Comparison of ENCODE assay signal across 8 mouse cellular contexts in genomic region chr1:57852562-57853271, GRCm38 (mm10).
DNase-seq lines count a peak whose midpoint lies in the region; ATAC-seq lines count a peak whose summit lies in the region.

No protein-coding gene starts in this region.

- 70% methylated on average over 12 of the region's 12 CpGs for WGBS in forebrain, embryonic 16.5 days
- WGBS in forebrain, embryonic 13.5 days, result 92% methylated on average over 12 of the region's 12 CpGs
- 56% methylated on average over 12 of the region's 12 CpGs for WGBS in heart, embryonic 11.5 days (ENCODE audit: insufficient replicate concordance)

- H3K36me3 ChIP-seq in forebrain, embryonic 16.5 days (ENCODE audit: control insufficient read depth, insufficient read depth), result no peaks in the 10 kb centered on the region
- no peaks in the 10 kb centered on the region for H3K36me3 ChIP-seq in forebrain, embryonic 13.5 days (ENCODE audit: poor library complexity, severe bottlenecking)
- no peaks in the 10 kb centered on the region for H3K36me3 ChIP-seq in heart, embryonic 11.5 days (ENCODE audit: control insufficient read depth, insufficient read depth, low read length)

- H3K4me2 ChIP-seq in forebrain, embryonic 16.5 days (ENCODE audit: low read length), result no peak overlapping the region
- no peak overlapping the region for H3K4me2 ChIP-seq in forebrain, embryonic 13.5 days
- H3K4me2 ChIP-seq in heart, embryonic 11.5 days, result peak overlapping the region; percentile 11; the same call in 1 of the 2 replicates

- H3K9ac ChIP-seq in forebrain, embryonic 16.5 days (replicated peaks; ENCODE audit: low read depth, low read length), result no peak overlapping the region
- no peak overlapping the region for H3K9ac ChIP-seq in forebrain, embryonic 13.5 days
- H3K9ac ChIP-seq in heart, embryonic 11.5 days (ENCODE audit: low read depth, low read length), result no peak overlapping the region

- H3K27ac ChIP-seq in forebrain, embryonic 16.5 days (ENCODE audit: low read length), result no peak overlapping the region
- no peak overlapping the region for H3K27ac ChIP-seq in forebrain, embryonic 13.5 days
- peak overlapping the region; percentile 51; the same call in 1 of the 2 replicates for H3K27ac ChIP-seq in heart, embryonic 11.5 days (ENCODE audit: low read depth, low read length)

- H3K4me3 ChIP-seq in forebrain, embryonic 16.5 days (replicated peaks; ENCODE audit: low read length), result no peak overlapping the region
- no peak overlapping the region for H3K4me3 ChIP-seq in forebrain, embryonic 13.5 days
- no peak overlapping the region for H3K4me3 ChIP-seq in heart, embryonic 11.5 days (ENCODE audit: low read depth, low read length)

- no peaks in the 10 kb centered on the region for H3K9me3 ChIP-seq in forebrain, embryonic 16.5 days (ENCODE audit: control insufficient read depth, low read length)
- H3K9me3 ChIP-seq in forebrain, embryonic 13.5 days (replicated peaks), result no peaks in the 10 kb centered on the region
- no peaks in the 10 kb centered on the region for H3K9me3 ChIP-seq in heart, embryonic 11.5 days (replicated peaks; ENCODE audit: control insufficient read depth, low read length)

- no peaks in the 10 kb centered on the region for H3K27me3 ChIP-seq in forebrain, embryonic 16.5 days (replicated peaks; ENCODE audit: control insufficient read depth, insufficient read depth, low read length)
- H3K27me3 ChIP-seq in forebrain, embryonic 13.5 days, result no peaks in the 10 kb centered on the region
- no peaks in the 10 kb centered on the region for H3K27me3 ChIP-seq in heart, embryonic 11.5 days (ENCODE audit: control insufficient read depth, insufficient read depth, low read length)

- H3K4me1 ChIP-seq in forebrain, embryonic 16.5 days (replicated peaks; ENCODE audit: control insufficient read depth, insufficient read depth, low read length), result peaks cover 3% of the 10 kb centered on the region; the same call in 1 of the 2 replicates
- peaks cover 7% of the 10 kb centered on the region for H3K4me1 ChIP-seq in forebrain, embryonic 13.5 days
- H3K4me1 ChIP-seq in heart, embryonic 11.5 days (ENCODE audit: control insufficient read depth, insufficient read depth, low read length), result peaks cover 13% of the 10 kb centered on the region

- peak; percentile 39 for DNase-seq in CD4-positive, CD25-positive, alpha-beta regulatory T cell, adult 2 months (ENCODE audit: low read depth, low spot score)
- DNase-seq in lung, adult 18-20 months, result peak; percentile 4 to 23
- no peak for DNase-seq in thymus, postnatal 10 days (ENCODE audit: low spot score in 2 of 2)
- no peak for DNase-seq in cerebellum, adult 9-11 months
- DNase-seq in spleen, postnatal 4 days (ENCODE audit: low spot score in 2 of 2), result no peak

- 0 out of 2 replicates have a peak, but pooled peaks have one; percentile 23 for ATAC-seq in forebrain, embryonic 16.5 days
- no peak for ATAC-seq in forebrain, embryonic 13.5 days
- no peak for ATAC-seq in heart, embryonic 11.5 days (replicated peaks; ENCODE audit: insufficient number of reproducible peaks, low FRiP score, low TSS enrichment)

Comparison
In these comparisons a context has a peak if more than half of its experiments do, and no peak if none do; other contexts are left out.
1. DNase-seq: peak in CD4-positive, CD25-positive, alpha-beta regulatory T cell, adult 2 months (single experiment) and lung, adult 18-20 months (2 of 2); none in thymus, postnatal 10 days (0 of 2), cerebellum, adult 9-11 months (single experiment) and spleen, postnatal 4 days (0 of 2).